Mouse (Mus musculus) limb, embryonic 11.5 days (tissue): ENCODE measurements around the gene Tnfrsf1a. TPM values are rescaled to one million over a fixed set of nuclear protein-coding genes. Genes with fewer than 3 reads are reported as not detected.

Source experiments
- ATAC-seq: fragments of 200-750 bp; cut with Nextera tagmentation; 2 replicates; pipeline ENCODE4 v1.8.0; 2017; ENCODE audit warnings: low read depth; ENCODE audit not compliant: insufficient number of reproducible peaks, low FRiP score, low TSS enrichment
- DNase-seq: peaks from one replicate; pipeline ENCODE4 v3.0.0-alpha.2; 2015; ENCODE audit warnings: low spot score
- H3K27ac ChIP-seq: fragments of 300-500 bp; sonication (generic); replicated peaks from 2 replicates; pipeline ENCODE4 v1.5.1; 2014; ENCODE audit warnings: low read depth, mild to moderate bottlenecking, low read length
- H3K27me3 ChIP-seq: fragments of 300-500 bp; sonication (generic); 2 replicates; pipeline ENCODE4 v1.6.1; 2014; ENCODE audit warnings: mild to moderate bottlenecking, low read length, mixed read lengths; ENCODE audit not compliant: control insufficient read depth, insufficient read depth
- H3K36me3 ChIP-seq: fragments of 300-500 bp; sonication (generic); 2 replicates; pipeline ENCODE4 v1.6.1; 2014; ENCODE audit warnings: mild to moderate bottlenecking, low read length, moderate library complexity, mixed read lengths; ENCODE audit not compliant: control insufficient read depth, insufficient read depth
- H3K4me1 ChIP-seq: fragments of 300-500 bp; sonication (generic); 2 replicates; pipeline ENCODE4 v1.6.1; 2014; ENCODE audit warnings: low read length, mixed read lengths; ENCODE audit not compliant: control insufficient read depth, insufficient read depth
- H3K4me2 ChIP-seq: fragments of 300-500 bp; sonication (generic); 2 replicates; pipeline ENCODE4 v1.6.1; 2014; ENCODE audit warnings: low read depth, mild to moderate bottlenecking, moderate library complexity; ENCODE audit not compliant: severe bottlenecking
- H3K4me3 ChIP-seq: fragments of 300-500 bp; sonication (generic); 2 replicates; pipeline ENCODE4 v1.5.1; 2014; ENCODE audit warnings: low read depth, low read length
- H3K9ac ChIP-seq: fragments of 300-500 bp; sonication (generic); 2 replicates; pipeline ENCODE4 v1.6.1; 2014; ENCODE audit warnings: mild to moderate bottlenecking, low read length
- H3K9me3 ChIP-seq: fragments of 300-500 bp; sonication (generic); 2 replicates; pipeline ENCODE4 v1.6.1; 2016; ENCODE audit warnings: low read length; ENCODE audit not compliant: control insufficient read depth
- WGBS: fragments of 180-500 bp; shearing (Covaris S2); extraction: QIAGEN DNeasy Blood & Tissue Kit; methylation state at CpG from one replicate; pipeline ENCODE4 v1.1.7; 2014; 5-methylcytosine and 5-hydroxymethylcytosine counted together
- polyA plus RNA-seq: library from polyadenylated mRNA; unstranded; fragments of >200 nt; fragmentation: Nextera tagmentation; extraction: Ambion mirVana; gene quantifications from 2 replicates; pipeline ENCODE4 v1.2.1, GENCODE M21; 2014

The Tnfrsf1a gene
- polyA plus RNA-seq, 1 experiment from 2014 or later, result 45.4 TPM

DNA sequence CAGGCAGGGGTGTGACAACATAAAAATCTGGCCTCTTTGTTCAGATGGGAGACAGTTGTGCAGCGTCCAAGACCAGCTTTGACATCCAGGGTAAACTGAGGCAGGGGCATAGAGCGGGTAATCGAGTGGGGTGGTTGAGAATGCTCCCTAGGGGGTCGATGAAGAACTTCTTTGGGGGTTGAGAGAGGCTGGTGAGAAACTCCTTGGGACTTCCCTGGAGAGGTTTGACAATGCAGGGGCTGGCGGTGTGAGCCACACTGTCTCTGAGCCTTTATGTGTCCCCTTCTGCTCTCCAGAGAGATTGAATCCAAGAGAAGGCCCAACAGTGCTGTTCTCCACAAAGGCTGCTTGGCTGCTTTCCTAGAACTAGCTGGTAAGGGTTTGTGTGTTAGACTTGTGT lies 40.7 kb downstream of the Tnfrsf1a start:
- ATAC-seq (no peak), DNase-seq (no peak)
- H3K4me3 ChIP-seq, result no peak overlapping the region
- 87% methylated on average over 5 of the region's 5 CpGs for WGBS
- no peak overlapping the region for H3K9ac ChIP-seq
- no peak overlapping the region for H3K27ac ChIP-seq
- no peaks in the 10 kb centered on the region for H3K4me1 ChIP-seq
- no peak overlapping the region for H3K4me2 ChIP-seq
- no peaks in the 10 kb centered on the region for H3K36me3 ChIP-seq
- no peaks in the 10 kb centered on the region for H3K9me3 ChIP-seq
- no peaks in the 10 kb centered on the region for H3K27me3 ChIP-seq

DNA sequence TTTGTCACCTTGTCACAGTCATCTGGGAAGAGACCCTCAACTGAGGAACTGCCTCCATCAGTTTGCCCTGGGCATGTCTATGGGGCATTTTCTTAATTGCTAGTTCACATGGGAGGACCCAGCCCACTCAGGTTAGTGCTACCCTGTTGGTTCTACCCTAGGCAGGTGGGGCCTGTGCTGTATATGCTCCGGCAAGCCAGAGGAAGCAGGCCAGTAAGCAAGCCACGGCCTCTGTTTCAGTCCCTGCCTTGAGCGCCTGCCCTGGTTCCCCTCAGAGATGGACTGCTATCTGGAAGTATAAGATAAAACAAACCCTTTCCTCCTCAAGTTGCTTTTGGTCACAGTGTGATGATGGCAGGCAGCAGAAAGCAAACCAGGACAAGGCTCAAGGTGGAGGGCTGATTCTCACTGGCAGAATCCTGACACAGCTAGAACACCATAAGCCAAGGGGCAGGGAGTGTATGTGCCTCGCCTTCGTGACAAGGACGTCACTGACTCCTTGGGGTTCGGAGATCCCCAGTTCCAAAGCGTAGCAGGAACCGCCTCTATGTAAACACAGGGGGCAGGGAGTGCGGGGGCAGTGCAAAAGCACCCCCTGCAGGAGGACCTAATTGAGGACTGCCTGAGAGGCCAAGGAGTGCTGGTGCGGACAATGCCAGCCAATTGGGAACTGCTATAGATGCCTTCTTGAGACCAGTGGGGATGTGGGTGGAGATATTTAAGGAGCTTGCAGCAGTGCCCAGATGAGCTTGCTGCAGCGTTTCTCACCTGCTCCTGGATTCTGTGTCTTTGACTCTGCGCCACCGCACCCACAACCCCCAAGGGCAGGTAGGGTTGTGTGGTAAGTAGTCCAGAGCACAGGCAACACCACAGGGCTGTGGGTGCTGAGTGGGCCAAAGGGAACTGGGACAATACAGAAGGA lies 56.6 kb downstream of the Tnfrsf1a start:
- Histone ChIP-seq H3K9ac (no peak overlapping the region), H3K27me3 (no peaks in the 10 kb centered on the region), H3K4me3 (no peak overlapping the region), H3K36me3 (no peaks in the 10 kb centered on the region), H3K27ac (no peak overlapping the region), H3K9me3 (no peaks in the 10 kb centered on the region), H3K4me2 (no peak overlapping the region), H3K4me1 (no peaks in the 10 kb centered on the region)
- ATAC-seq (no peak), DNase-seq (no peak)
- WGBS, result 60% methylated on average over 14 of the region's 14 CpGs

DNA sequence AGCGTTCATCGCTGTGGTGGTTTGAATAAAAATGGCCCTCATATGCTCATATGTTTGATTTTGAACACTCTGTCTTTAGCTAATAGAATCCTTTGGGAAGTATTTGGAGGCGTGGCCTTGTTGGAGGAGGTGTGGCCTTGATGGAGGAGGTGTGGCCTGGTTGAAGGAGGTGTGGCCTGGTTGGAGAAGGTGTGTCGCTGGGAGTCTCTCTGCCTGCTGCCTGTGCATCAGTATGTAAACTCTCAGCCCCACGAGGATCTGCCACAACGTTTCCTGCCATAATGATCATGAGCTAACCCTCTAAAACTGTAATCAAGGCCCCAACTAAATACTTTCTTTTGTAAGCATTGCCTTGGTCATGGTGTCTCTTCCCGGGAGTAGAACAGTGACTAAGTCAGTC lies 58.1 kb downstream of the Tnfrsf1a start:
- DNase-seq (no peak), ATAC-seq (no peak)
- no peak overlapping the region for H3K4me2 ChIP-seq
- 83% methylated on average over 7 of the region's 7 CpGs for WGBS
- H3K4me3 ChIP-seq, result no peak overlapping the region
- H3K9me3 ChIP-seq, result no peaks in the 10 kb centered on the region
- H3K27me3 ChIP-seq, result no peaks in the 10 kb centered on the region
- no peaks in the 10 kb centered on the region for H3K4me1 ChIP-seq
- H3K27ac ChIP-seq, result no peak overlapping the region
- H3K36me3 ChIP-seq, result no peaks in the 10 kb centered on the region
- H3K9ac ChIP-seq, result no peak overlapping the region

DNA sequence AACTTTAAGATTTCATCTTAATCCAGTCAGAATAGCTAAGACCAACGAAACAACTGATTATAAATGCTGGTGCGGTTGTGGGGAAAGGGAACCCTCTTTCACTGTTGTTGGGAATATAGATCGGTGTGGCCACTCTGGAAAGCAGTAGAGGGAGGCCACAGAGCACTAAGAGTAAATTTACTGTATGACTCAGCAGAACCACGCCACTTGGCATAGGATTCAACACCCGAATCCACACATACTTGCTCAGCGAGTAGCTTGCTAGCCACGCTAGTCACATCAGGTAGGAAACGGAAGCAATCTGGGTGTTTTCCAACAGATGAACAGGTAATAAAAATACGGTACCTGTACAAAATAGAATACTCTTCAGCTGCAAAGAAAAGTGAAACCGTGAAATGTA lies 58.5 kb downstream of the Tnfrsf1a start:
- WGBS, result 92% methylated on average over 10 of the region's 10 CpGs
- no peak for ATAC-seq
- no peak overlapping the region for H3K27ac ChIP-seq
- no peaks in the 10 kb centered on the region for H3K4me1 ChIP-seq
- no peak overlapping the region for H3K4me3 ChIP-seq
- H3K36me3 ChIP-seq, result no peaks in the 10 kb centered on the region
- no peak overlapping the region for H3K9ac ChIP-seq
- no peak for DNase-seq
- H3K4me2 ChIP-seq, result no peak overlapping the region
- no peaks in the 10 kb centered on the region for H3K9me3 ChIP-seq
- H3K27me3 ChIP-seq, result no peaks in the 10 kb centered on the region

DNA sequence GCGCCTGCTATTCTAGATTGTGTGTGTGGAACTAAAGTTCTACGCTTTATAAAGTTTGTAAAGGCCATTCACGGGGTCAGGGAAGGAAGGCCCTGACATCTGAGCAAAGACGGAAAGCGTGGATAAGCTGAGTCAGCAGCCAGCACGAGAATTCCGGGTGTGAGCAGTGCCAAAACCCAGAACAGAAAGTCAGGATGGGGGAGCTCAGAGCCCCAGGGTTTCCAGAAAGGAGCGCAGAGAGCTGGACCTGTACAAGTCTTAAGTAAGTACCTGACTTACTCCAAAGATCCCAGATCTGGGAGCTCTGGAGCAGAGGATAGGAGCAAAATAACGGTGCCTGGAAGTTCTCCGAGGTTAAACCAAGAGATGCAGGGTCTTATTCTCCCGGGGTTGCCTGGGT lies 61.4 kb downstream of the Tnfrsf1a start:
- WGBS, result 80% methylated on average over 11 of the region's 11 CpGs
- ATAC-seq (no peak), DNase-seq (no peak)
- Histone ChIP-seq H3K27me3 (no peaks in the 10 kb centered on the region), H3K4me3 (no peak overlapping the region), H3K27ac (no peak overlapping the region), H3K4me1 (no peaks in the 10 kb centered on the region), H3K9ac (no peak overlapping the region), H3K9me3 (no peaks in the 10 kb centered on the region), H3K4me2 (no peak overlapping the region), H3K36me3 (no peaks in the 10 kb centered on the region)

DNA sequence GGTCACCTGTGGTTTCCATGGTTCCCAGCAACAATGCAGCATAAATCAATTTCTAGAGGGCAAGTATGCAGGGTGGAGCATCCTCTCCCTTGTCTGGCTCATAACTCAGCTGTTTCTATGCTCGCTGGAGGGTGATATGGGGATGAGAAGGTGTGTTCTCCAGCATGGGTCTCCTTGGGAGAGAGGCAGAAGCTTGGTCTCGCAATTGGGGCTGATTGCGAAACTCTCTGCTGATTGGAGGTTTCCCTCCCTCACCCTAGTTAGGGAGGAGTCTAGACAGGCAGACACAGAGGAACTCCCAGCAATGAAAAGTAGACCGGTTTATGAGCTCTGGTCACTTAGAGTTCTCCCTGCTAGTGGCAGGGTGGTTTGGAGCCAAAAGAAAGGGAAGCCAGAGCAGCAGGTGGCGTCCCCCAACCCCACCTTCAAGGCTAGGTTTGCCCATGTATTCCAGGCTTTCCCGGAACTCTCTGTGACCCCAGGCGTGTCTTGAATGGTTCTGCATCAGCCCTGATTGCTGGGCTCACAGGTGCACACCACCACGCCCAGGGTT lies 61.9 kb downstream of the Tnfrsf1a start:
- 53% methylated on average over 8 of the region's 8 CpGs for WGBS
- no peak overlapping the region for H3K4me3 ChIP-seq
- H3K9me3 ChIP-seq, result no peaks in the 10 kb centered on the region
- H3K27me3 ChIP-seq, result no peaks in the 10 kb centered on the region
- DNase-seq (no peak), ATAC-seq (no peak)
- no peak overlapping the region for H3K27ac ChIP-seq
- H3K36me3 ChIP-seq, result no peaks in the 10 kb centered on the region
- no peak overlapping the region for H3K4me2 ChIP-seq
- H3K9ac ChIP-seq, result no peak overlapping the region
- no peaks in the 10 kb centered on the region for H3K4me1 ChIP-seq

DNA sequence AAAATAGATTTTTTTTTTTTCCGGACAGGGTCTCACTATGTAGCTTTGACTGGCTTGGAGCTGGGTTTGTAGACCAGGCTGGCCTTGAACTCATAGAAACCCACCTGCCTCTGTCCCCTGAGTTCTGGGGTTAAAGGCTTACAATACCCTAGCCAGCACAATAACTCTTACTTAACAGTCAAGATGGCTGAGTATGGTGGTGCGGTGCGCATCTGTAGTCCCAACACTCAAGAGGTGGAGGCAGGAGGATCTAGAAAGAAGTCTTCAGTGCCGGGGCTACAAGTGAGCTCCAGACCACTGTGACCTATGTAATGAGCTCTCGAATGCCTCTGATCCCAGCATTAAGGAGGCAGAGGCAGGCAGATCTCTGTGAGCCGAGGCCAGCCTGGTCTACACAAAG lies 62.5 kb downstream of the Tnfrsf1a start:
- Histone ChIP-seq H3K36me3 (no peaks in the 10 kb centered on the region), H3K4me2 (no peak overlapping the region), H3K4me3 (no peak overlapping the region), H3K9me3 (no peaks in the 10 kb centered on the region), H3K27ac (no peak overlapping the region), H3K4me1 (no peaks in the 10 kb centered on the region), H3K27me3 (no peaks in the 10 kb centered on the region), H3K9ac (no peak overlapping the region)
- 89% methylated on average over 6 of the region's 6 CpGs for WGBS
- ATAC-seq (no peak), DNase-seq (no peak)
